Mouse (Mus musculus) mature B cell (primary cell): ENCODE measurements around the gene Fam161b.
"Not testable (repeated sequence)": the region's sequence is repeated elsewhere in the genome, so short reads cannot be mapped to it uniquely, and the experiment has no call there.

Experiments used
- in situ Hi-C: fragments of 300-500 bp; cut with MboI; formaldehyde crosslinking; loops from 2 replicates; pipeline ENCODE4 v1.14.3; 2019

Gene Fam161b

DNA sequence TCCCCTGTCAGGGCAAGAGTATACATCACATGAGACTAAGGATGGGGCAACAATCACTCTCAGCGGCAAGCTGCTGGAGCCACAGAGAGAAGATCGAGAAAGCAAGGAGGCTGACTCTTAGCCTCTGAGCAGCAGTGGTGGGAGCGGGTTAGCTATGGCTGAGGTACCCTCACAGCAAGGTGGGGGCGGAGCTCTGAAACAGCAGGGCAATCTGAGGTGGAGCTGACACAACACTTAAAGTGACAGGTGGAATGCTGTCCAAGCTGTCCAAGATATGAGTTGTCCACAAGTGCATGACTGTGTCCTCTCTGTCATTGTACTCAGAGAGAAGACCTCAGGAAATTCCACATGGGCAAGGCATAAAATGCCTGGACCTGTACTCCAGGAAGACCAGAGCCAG is 20.7 kb upstream of the Fam161b start:
- in situ Hi-C loops: no loop called here

DNA sequence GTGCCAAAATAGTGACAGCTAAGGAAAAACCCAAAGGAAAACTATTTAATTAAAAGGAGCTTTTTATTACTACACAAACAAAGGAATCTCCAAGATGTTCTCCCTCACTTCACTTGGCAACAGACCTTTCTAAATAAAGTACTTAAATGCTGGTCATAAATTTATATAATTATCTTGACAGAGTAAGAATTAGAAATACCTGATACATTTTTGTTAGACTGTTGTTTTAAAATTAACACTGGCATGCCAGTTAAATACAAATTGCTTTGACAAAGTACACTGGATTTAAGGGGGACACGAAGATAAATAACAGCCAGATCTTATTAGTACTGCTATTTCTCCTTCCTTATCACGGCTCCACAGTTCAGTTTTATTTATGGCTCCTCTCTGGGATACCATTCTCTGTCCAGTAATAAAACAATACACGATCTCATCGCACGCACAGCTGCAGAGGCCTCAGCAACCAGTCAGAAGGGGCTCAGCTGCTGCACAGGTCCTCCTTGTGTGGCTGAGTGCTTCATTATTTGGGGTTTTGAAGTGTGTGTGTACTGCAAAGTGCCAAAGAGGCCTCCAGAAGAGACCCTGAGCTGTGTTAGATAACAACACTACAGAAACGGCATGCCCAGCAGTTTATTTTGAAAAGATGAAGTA is 12.3 kb upstream of the Fam161b start:
- in situ Hi-C loops: no loop called here

DNA sequence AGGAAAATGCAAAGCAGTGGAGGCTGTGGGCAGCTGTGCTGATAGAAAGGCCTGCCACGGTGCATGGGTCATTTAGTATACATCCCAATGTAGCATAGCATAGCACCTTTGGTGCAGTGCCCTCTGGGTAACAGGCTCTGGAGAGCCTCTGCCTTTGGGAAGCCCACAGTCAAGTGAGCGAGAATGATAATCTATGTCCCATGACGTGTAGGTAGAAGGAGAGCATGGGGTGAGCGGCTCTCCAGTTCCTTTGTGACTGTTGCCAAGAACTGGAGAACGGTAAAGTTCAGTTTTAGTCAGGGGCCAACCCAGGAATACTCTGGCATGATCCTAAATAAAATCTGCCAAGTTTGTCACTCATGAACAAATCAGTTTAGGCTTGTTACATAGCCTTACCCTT is 10.0 kb upstream of the Fam161b start:
- in situ Hi-C loops: no loop called here

DNA sequence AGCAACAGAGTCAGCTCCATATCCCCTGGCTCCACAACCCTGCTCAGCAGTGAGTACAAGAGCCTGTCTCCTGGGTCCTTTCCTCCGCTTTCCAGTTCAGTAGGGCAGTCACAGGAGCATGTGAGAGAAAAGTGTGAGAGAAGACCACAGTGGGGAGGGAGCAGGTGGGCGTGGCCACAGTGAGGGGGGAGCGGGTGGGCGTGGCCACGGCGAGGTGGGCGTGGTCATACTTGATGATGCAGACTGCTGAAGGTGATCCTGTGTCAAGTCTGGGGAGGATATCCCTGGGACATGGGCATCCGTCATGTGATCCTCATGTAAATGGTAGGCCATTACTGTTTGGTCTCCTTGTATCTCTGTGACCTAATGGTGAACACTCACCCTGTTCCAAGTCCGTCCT is 5.3 kb upstream of the Fam161b start:
- in situ Hi-C loops: no loop called here

DNA sequence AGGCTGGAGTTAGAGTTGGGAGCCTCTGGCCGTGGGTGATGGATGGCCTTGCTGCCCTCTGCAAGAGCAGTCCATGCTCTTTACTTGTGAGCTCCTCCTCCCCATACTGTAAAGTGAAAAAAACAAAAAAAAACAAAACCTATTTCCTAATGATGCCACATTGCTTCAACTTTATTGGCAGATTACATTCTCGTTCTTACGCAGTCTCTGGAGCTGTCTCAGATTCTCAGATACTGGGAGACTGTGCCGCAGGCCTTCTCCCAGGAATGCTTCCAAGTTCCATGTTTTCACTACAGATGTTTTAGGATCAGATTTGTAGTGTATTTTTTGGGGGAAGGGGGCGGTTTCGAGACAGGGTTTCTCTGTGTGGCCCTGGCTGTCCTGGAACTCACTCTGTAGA is 3.5 kb upstream of the Fam161b start:
- in situ Hi-C loops: no loop called here

DNA sequence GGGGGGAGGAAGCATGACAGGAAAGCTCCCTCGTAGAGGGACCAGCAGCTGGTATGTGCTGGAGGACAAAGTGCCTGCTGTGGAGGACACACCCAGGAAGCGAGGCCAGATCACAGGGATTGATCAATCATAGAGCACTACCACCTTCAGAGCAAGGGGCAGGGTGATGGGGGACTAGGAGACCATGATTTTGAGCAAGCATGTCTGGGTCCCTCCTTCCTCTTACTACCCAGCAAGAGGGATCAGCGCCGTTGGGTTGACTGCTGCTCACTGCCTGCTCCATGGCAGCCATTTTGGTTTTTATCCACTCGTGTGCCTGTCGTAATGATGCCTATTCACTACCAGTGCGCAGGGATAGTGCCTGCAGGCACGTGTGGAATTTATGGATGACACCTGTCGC is 2.7 kb upstream of the Fam161b start:
- in situ Hi-C loops: no loop called here

DNA sequence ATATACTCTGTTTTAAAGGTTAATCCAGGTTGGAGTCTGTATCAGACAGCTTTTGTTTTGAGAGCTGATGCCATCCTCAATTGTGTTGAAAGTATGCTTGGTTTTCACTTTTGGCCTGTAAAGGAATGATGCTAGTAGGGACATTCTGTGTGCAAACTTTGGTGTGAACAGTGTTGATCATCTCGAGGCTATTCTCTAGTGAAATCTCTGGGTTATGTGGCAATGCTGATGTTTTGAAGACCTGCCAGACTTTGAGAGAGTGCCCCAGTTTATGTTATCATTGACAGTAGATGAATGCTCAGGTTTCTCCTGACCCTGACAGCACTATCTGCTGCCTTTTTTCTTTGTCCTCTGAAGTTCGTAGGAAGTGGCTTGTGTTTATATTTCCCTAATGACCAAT is 1.2 kb upstream of the Fam161b start:
- in situ Hi-C loops: no loop called here

DNA sequence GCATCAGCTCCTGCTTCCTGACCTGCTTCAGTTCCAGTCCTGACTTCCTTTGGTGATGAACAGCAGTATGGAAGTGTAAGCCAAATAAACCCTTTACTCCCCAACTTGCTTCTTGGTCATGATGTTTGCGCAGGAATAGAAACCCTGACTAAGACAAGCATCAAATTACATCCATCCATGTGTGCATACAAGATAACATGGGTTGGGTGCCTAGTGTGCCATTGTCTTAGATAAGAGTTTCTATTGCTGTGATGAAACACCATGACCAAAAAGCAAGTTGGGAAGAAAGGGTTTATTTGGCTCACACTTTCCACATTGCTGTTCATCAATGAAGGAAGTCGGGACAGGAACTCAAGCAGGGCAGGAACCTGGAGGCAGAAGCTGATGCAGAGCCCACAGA is 2.9 kb downstream of the Fam161b start:
- in situ Hi-C loops: not testable (repeated sequence)

DNA sequence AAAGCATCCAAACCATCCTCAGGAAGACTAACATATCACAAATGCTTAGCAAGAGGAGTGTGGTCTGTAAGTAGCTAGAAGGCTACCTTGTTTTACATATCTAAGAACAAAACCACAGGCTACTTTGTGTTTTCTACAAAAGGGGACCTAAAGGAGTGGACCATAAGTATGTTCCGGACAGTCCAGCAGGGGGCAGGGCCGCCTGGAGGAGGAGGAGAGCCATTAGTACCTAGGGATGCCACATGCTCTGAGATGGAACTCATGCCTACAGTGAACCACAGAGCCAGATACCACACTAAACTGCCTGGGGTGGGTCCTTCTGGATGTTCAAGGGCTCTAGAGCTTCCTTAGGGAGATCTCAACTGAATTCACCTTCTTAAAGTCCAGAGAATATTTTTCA is 14.4 kb downstream of the Fam161b start:
- in situ Hi-C loops: no loop called here

DNA sequence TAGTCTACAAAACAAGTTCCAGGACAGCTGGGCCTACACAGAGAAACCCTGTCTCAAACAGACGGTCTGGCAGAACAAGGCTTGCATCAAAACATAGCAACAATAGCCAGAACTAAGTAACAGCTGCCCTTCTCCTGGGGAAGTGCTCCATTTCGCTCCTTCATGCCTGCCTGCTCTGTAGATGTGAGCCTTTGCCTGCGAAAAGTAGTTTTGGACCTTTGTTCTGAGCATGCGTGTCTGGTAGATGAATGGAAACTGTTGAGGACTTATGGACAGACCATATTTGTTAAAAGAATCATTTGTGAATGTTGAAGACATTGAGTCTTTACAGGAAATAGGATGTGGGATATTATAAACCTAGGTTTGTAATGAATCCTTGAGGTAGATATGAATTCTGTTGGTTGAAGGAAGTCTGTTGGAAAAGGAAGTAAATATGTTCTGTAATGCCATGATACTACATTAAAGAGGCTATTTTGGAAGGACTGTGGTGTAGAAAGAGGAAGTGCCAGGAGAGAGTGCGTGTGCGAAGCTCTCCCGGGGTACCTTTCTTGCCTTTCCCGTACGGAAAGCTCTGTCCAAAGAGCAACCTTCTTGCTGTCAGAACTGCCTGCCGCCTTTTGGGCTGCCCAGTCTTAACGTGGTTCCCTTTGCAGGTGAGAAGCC is 24.5 kb downstream of the Fam161b start:
- in situ Hi-C loops: no loop called here

DNA sequence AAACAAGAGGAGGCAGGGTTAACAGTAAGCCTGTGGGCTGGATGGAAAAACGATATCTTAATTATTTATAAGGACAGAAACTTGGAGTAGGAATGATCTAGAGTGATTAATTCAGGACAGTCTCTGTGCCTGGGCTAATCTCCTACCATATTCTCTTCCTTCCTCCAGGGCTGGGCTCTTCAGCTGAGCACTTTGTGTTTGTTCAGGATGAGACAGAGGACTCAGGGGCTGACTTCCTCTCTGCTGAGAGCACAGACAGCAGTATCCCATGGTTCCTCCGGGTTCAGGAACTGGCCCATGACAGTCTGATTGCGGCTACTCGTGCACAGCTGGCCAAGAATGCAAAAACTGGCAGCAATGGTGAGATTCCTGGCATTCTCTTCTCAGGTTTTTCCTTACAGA is 34.5 kb downstream of the Fam161b start:
- in situ Hi-C loops: no loop called here

DNA sequence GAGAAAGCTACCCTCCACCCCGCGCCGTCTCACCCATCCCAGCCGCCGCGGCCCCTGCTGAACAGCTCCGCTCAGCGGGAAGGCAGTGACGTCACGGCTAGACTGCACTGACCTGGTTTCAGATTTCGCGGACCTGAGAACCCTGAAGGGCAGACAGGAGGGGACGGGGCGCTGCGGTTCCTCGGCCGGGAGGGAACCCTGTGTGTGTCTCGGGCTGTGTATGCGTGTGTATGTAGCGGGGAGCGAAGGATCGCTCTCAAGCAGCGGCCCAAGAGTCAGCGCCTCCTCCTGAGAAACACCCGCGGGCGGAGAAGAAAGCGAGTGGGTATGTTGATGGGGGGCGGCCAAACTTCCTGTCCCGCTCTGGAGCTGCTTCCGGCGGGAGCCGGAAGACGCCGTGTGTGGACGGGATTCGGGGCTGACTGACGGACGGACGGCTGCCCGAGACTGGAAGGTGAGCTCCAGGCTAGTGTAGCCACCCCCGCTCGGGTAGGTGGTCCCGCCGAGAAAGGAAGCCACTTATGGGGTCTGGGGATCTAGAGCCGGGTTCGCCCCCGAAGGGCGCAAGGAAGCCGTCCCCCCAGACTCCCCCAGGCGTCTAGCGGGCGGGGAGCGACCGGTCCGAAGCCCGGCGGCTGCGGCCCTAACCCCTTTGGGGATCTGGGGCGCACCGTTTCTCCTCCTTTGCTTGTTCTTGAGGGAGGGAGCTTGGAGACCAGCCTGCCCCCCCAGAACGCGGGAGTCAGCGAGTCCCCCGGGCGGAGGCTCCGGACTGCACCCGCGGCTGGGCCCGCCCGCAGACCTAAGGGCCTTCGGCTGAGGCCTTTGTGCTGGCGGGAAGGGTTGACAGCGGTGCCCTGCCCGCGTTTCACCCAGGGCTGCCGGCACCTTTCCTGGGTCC is 44.7 kb downstream of the Fam161b start, which contains the start of gene Zfp410:
Gene Zfp410 (plus strand): TSS at position 132 of the 901 bp plus-strand sequence.
- in situ Hi-C loops: no loop called here

DNA sequence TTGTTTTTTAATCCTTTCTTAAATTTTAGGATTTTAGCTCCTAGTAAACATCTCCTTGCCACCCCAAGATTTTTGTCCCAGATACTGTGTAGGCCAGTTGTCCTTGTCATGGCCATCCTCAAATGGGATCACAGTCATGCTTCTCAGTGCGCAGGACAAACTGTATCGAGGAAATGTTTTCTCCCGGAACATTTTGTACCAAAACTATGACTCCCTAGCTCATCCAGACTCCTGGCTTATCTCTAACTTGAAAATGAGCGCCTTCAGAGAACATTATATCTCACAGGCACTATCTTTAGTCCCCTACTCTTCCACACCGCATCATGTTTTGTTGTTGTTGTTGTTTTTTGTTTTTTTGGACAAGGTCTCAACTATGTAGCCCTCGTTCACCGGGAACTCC is 45.6 kb downstream of the Fam161b start:
- in situ Hi-C loops: no loop called here

DNA sequence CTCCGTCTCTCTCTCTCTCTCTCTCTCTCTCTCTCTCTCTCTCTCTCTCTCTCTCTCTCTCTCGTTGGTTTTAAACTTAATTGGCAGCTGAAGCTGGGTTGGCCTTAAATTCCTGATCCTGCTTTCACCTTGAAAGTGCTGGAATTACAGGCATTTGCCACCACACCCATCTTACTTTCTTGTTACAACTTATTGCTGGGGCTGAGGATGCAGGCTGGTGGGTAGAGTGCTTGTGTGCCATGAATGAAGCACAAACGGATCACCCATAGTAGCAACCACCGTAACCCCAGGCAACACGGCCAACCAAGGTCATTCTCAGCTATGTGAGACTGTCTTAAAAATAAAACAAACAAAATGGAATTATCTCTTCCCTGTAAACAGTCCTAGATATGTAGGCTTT is 50.3 kb downstream of the Fam161b start:
- in situ Hi-C loops: no loop called here

DNA sequence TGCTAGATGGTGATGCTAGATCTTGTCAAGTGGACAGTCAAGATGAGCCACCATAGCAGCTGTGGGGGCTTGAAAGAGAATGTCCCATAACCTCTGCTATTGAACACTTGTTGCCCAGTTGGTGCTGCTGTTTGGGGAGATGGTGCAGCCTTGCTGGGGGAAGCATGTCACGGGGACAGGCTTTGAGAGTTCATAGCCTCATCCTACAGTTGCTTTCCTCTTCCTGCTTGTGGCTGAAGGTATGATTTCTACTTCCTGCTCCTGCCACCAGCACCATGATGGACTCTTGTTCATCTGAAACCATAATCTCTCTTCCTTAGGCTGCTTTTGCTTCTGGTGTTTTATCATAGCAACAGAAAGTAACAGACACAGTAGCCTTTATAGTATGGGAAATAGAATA is 57.1 kb downstream of the Fam161b start:
- in situ Hi-C loops: no loop called here

DNA sequence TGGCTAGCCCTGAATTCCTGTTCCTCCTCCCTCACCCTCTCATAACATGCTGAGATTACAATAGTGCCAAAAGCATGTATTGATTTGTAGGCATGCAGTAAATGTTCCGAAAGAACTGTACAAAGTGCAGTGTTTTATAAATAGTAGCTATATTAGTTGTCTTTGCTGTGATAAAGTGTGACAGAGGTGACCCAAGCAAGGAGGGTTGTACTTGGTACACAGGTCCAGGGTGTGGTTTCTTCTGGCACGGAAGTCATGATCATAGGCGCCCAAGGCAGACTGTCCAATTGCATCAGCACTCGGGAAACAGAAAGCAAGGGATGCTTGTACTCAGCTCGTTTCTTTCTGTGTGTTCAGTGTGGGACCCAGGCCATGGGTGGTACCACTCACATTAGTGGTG is 57.5 kb downstream of the Fam161b start:
- in situ Hi-C loops: no loop called here

DNA sequence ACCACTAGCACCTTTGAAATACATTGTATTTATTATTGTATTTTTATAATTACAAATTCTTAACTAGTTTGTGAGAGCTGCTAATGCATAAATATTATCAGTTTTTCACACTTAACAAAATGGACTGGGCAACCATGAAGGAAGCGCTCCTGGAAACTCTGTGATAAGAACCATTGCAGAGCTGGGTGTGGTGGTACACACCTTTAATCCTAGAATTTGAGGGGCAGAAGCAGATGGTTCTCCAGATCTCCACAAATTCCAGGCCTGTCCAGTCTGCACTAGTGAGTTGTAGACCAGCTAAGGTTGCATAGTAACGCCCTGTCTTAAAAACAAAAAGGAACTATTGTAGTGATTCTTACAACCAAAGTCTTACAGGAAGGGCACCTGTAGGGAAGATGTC is 62.4 kb downstream of the Fam161b start:
- in situ Hi-C loops: no loop called here

DNA sequence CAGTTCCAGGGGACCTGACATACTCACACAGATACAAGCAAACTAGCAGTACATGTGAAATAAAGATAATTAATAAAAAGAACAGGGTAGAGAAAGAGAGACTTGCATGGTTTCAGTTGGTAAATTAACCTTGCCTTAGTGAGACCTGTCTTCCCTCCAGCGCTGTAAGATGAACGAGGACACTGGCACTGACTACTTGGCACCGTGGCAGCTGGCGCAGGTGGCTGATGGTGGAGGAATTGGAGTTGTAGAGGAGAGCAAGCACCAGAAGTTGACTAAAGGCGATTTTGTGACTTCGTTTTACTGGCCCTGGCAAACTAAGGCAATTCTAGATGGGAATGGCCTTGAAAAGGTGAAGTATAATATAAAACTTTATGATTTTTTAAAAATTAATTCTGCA is 63.8 kb downstream of the Fam161b start:
- in situ Hi-C loops: no loop called here
